Mouse (Mus musculus) CH12.LX (cell line): ENCODE results near the gene Fars2. TPM values are rescaled to one million over a fixed set of nuclear protein-coding genes. Genes with fewer than 3 reads are reported as not detected.

Source experiments
- DNase-seq: peaks from one replicate; pipeline ENCODE4 v3.0.0-alpha.2; 2013; ENCODE audit errors: extremely low read depth
- H3K27ac ChIP-seq: 2 replicates; pipeline ENCODE4 v1.5.1; 2012; ENCODE audit warnings: low read depth, mild to moderate bottlenecking, control low read depth, moderate library complexity; ENCODE audit not compliant: insufficient read depth
- H3K27me3 ChIP-seq: replicated peaks from 2 replicates; pipeline ENCODE3; 2012; ENCODE audit warnings: inconsistent platforms
- H3K36me3 ChIP-seq, 2 experiments: replicated peaks in 1 of 2; 2 replicates each; pipeline versions ENCODE3 to v1.6.1; 2012; ENCODE audit warnings: inconsistent platforms in 1 of 2, low read length in 1 of 2, mild to moderate bottlenecking in 1 of 2, mixed read lengths in 1 of 2, moderate library complexity in 1 of 2; ENCODE audit not compliant: control insufficient read depth in 1 of 2, insufficient read depth in 1 of 2
- H3K4me1 ChIP-seq, 2 experiments: 2 replicates each; pipeline ENCODE4 v1.6.1; 2012; ENCODE audit warnings: inconsistent platforms in 1 of 2, moderate library complexity in 1 of 2; ENCODE audit not compliant: insufficient read depth in 2 of 2, control insufficient read depth in 1 of 2
- H3K4me2 ChIP-seq: 2 replicates; pipeline ENCODE4 v1.6.1; 2012; ENCODE audit warnings: low read depth, mild to moderate bottlenecking, control low read depth; ENCODE audit not compliant: poor library complexity, insufficient read depth, severe bottlenecking
- H3K4me3 ChIP-seq, 3 experiments: fragments of 150-350 bp in 1 of 3; sonication (generic) in 1 of 3; replicated peaks in 1 of 3; 2 replicates each; pipeline versions ENCODE3 to v1.5.1; 2011 to 2012; ENCODE audit warnings: low read depth in 2 of 3, low read length in 2 of 3, mild to moderate bottlenecking in 2 of 3, moderate library complexity in 2 of 3, control low read depth in 1 of 3, improper control_type of control experiment in 1 of 3, inconsistent platforms in 1 of 3, mixed read lengths in 1 of 3; ENCODE audit not compliant: poor library complexity in 1 of 3
- H3K79me2 ChIP-seq: replicated peaks from 2 replicates; pipeline ENCODE4 v1.6.1; 2012; ENCODE audit warnings: mild to moderate bottlenecking, moderate library complexity; ENCODE audit not compliant: control insufficient read depth, poor library complexity, insufficient read depth, severe bottlenecking; ENCODE audit errors: extremely low read depth
- H3K9ac ChIP-seq: 2 replicates; pipeline ENCODE4 v1.6.1; 2012; ENCODE audit warnings: low read depth, mild to moderate bottlenecking, control low read depth, moderate library complexity; ENCODE audit not compliant: insufficient read depth
- H3K9me3 ChIP-seq: replicated peaks from 2 replicates; pipeline ENCODE3; 2012; ENCODE audit warnings: low read length, inconsistent platforms, mixed read lengths
- ELF1 ChIP-seq: IDR thresholded peaks from 2 replicates; pipeline ENCODE4 v1.6.1; 2014; ENCODE audit warnings: low read depth, mild to moderate bottlenecking, inconsistent platforms, low read length, improper control_type of control experiment
- GABPA ChIP-seq: IDR thresholded peaks from 2 replicates; pipeline ENCODE4 v1.6.1; 2012; ENCODE audit warnings: low read depth, low read length, improper control_type of control experiment, inconsistent platforms; ENCODE audit not compliant: insufficient replicate concordance
- JUN ChIP-seq: IDR thresholded peaks from 2 replicates; pipeline ENCODE4 v1.6.1; 2011; ENCODE audit warnings: low read depth, mild to moderate bottlenecking, low read length, improper control_type of control experiment, moderate library complexity; ENCODE audit not compliant: insufficient read depth
- JUND ChIP-seq: conservative IDR thresholded peaks from 2 replicates; pipeline ENCODE4 v1.6.1; 2011; ENCODE audit warnings: low read depth, low read length, improper control_type of control experiment
- MAFK ChIP-seq: IDR thresholded peaks from 2 replicates; pipeline ENCODE4 v1.6.1; 2011; ENCODE audit warnings: low read length, improper control_type of control experiment; ENCODE audit not compliant: insufficient replicate concordance
- MAX ChIP-seq: IDR thresholded peaks from 2 replicates; pipeline ENCODE4 v1.6.1; 2011; ENCODE audit warnings: low read length, improper control_type of control experiment
- MEF2A ChIP-seq: IDR thresholded peaks from 2 replicates; pipeline ENCODE4 v1.6.1; 2014; ENCODE audit warnings: low read depth, mild to moderate bottlenecking, inconsistent platforms, low read length, improper control_type of control experiment, borderline replicate concordance
- MXI1 ChIP-seq: IDR thresholded peaks from 2 replicates; pipeline ENCODE4 v1.6.1; 2011; ENCODE audit warnings: mild to moderate bottlenecking, low read depth, low read length, improper control_type of control experiment
- MYC ChIP-seq: IDR thresholded peaks from 2 replicates; pipeline ENCODE4 v1.6.1; 2011; ENCODE audit warnings: low read depth, mild to moderate bottlenecking, improper control_type of control experiment, low read length
- RCOR1 ChIP-seq: conservative IDR thresholded peaks from 2 replicates; pipeline ENCODE4 v1.6.1; 2012; ENCODE audit warnings: low read depth, mild to moderate bottlenecking, inconsistent platforms, low read length, improper control_type of control experiment
- TBP ChIP-seq: conservative IDR thresholded peaks from 2 replicates; pipeline ENCODE4 v1.6.1; 2011; ENCODE audit warnings: low read depth, low read length, improper control_type of control experiment
- TCF12 ChIP-seq: IDR thresholded peaks from 2 replicates; pipeline ENCODE4 v1.6.1; 2014; ENCODE audit warnings: low read depth, mild to moderate bottlenecking, inconsistent platforms, low read length, improper control_type of control experiment
- USF1 ChIP-seq: IDR thresholded peaks from 2 replicates; pipeline ENCODE4 v1.6.1; 2014; ENCODE audit warnings: low read depth, mild to moderate bottlenecking, inconsistent platforms, low read length, improper control_type of control experiment
- USF2 ChIP-seq: conservative IDR thresholded peaks from 2 replicates; pipeline ENCODE4 v1.6.1; 2011; ENCODE audit warnings: low read depth, low read length, improper control_type of control experiment
- ZMIZ1 ChIP-seq: IDR thresholded peaks from 2 replicates; pipeline ENCODE4 v1.6.1; 2012; ENCODE audit warnings: low read depth, mild to moderate bottlenecking, inconsistent platforms, low read length, improper control_type of control experiment
- dilution Hi-C: fragments of 300-500 bp; cut with MboI; formaldehyde crosslinking; loops from 2 replicates; pipeline ENCODE4 v1.14.3; 2020; ENCODE audit warnings: low sequenced_read_pairs; ENCODE audit not compliant: extremely low pct_unique_long_range_greater_than_20kb, extremely low pct_ligation_motif_present
- in situ Hi-C: fragments of 300-500 bp; cut with MboI; formaldehyde crosslinking; loops from 3 replicates; pipeline ENCODE4 v1.14.3; 2019; ENCODE audit warnings: low sequenced_read_pairs, low pct_ligation_motif_present, low pct_unique_long_range_greater_than_20kb, mixed read lengths
- polyA plus RNA-seq: library from polyadenylated mRNA; unstranded; fragments of >175 nt; gene quantifications from 2 replicates; pipeline ENCODE4 v1.2.1, GENCODE M21; 2012; ENCODE audit warnings: low read depth; ENCODE audit not compliant: insufficient read length
- total RNA-seq, 2 experiments: library from RNA; depleted of rRNA; stranded (reverse); fragments of 300-350 nt in 1 of 2; fragments of >200 nt in 1 of 2; gene quantifications; 2 replicates each; pipeline ENCODE4 v1.2.3; 2012 to 2014

The Fars2 gene
- total and polyA plus RNA-seq, 3 experiments: 30.2 to 47.7 (median 46.4) TPM

DNA sequence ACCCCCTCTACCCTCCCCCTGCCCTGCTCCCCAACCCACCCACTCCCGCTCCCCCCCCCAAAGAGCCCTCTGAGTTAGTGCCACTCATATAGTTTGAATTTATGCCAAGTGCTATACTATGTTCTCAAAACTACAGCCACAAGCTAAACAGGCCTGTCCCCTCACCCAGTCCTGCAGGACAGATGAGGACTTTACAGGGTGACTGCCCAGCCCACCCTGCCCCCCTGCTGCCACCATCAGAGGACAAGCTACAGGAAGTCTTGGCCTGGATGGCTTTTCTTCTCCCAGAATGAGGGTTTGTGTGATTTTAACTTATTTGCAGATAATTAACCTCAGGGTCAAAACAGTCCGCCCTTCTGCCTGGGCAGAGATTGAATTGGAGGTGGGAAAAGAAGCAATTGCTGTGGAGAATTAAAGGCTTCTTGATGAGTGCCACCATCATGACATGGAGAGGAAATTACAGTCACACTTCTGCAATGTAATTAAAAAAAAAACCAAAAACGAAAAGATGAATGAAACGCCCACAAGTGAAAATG, 383.2 kb downstream of the Fars2 start:
- dilution Hi-C loops: no loop called here
- H3K9ac ChIP-seq: no peak overlapping the region
- H3K4me1 ChIP-seq: no peaks in the 10 kb centered on the region
- TF ChIP-seq MAX: no peak
- no peak for TF ChIP-seq TBP
- TF ChIP-seq GABPA: no peak
- no peak for TF ChIP-seq TCF12
- no peak for TF ChIP-seq RCOR1
- TF ChIP-seq MEF2A: no peak
- no peak for TF ChIP-seq USF1
- no peak for TF ChIP-seq ELF1
- TF ChIP-seq, all 38 proteins: peak for 0
- peaks cover 0 to 8% of the 10 kb centered on the region in 2 experiments for H3K36me3 ChIP-seq
- no peak for DNase-seq
- no peaks in the 10 kb centered on the region for H3K9me3 ChIP-seq
- no peaks in the 10 kb centered on the region for H3K79me2 ChIP-seq
- no peak overlapping the region for H3K27ac ChIP-seq
- no peak overlapping the region for H3K4me2 ChIP-seq
- no peaks in the 10 kb centered on the region for H3K27me3 ChIP-seq
- in situ Hi-C loops: no loop called here
- no peak overlapping the region for H3K4me3 ChIP-seq

DNA sequence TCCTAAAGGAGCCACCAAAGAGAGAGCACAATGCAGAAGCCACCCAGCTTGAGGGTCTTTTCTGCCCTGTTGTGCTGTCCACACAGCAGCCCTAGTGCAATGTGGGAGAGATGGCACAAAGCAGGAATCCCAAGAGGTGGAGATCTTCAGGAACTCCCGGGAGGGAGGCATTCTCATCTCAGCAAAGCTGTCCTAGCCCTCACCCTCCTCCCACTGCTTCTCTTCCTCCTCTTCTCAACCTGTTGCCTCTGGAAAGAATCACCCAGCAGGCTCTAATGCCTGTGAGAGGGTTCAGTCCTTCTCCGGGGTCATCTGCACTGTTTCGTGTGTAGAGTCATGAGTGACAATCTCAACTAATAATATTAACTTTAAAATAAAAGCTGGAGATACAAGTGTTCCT, 386.3 kb downstream of the Fars2 start:
- H3K36me3 ChIP-seq: peaks cover 0 to 14% of the 10 kb centered on the region in 2 experiments
- in situ Hi-C loops: no loop called here
- H3K27me3 ChIP-seq: no peaks in the 10 kb centered on the region
- no peak overlapping the region for H3K27ac ChIP-seq
- no peak for DNase-seq
- no peaks in the 10 kb centered on the region for H3K4me1 ChIP-seq
- H3K4me3 ChIP-seq: no peak overlapping the region
- no peaks in the 10 kb centered on the region for H3K79me2 ChIP-seq
- H3K4me2 ChIP-seq: no peak overlapping the region
- H3K9me3 ChIP-seq: no peaks in the 10 kb centered on the region
- H3K9ac ChIP-seq: no peak overlapping the region
- dilution Hi-C loops: no loop called here
- TF ChIP-seq JUN: no peak
- TF ChIP-seq MEF2A: no peak
- TF ChIP-seq MAFK: no peak
- no peak for TF ChIP-seq JUND
- no peak for TF ChIP-seq GABPA
- no peak for TF ChIP-seq MYC
- TF ChIP-seq MAX: no peak
- TF ChIP-seq USF2: no peak
- no peak for TF ChIP-seq ELF1
- TF ChIP-seq, all 38 proteins: peak for 0

GRCm38 (mm10) chr13:36503991-36504390, 386.8 kb downstream of the Fars2 start:
- Histone ChIP-seq H3K4me2 (no peak overlapping the region), H3K79me2 (no peaks in the 10 kb centered on the region), H3K36me3 (peaks cover 0 to 12% of the 10 kb centered on the region in 2 experiments), H3K9me3 (no peaks in the 10 kb centered on the region), H3K4me1 (no peaks in the 10 kb centered on the region), H3K27ac (no peak overlapping the region), H3K27me3 (no peaks in the 10 kb centered on the region), H3K4me3 (no peak overlapping the region), H3K9ac (no peak overlapping the region)
- TF ChIP-seq MEF2A: no peak
- no peak for TF ChIP-seq ZMIZ1
- no peak for TF ChIP-seq TBP
- no peak for TF ChIP-seq TCF12
- TF ChIP-seq RCOR1: no peak
- TF ChIP-seq MXI1: no peak
- DNase-seq: no peak
- dilution Hi-C loops: no loop called here
- in situ Hi-C loops: no loop called here
